Mouse (Mus musculus) kidney, adult 2 months (tissue): ENCODE results near the gene Sympk.

Experiments
- CTCF ChIP-seq: fragments of 200-500 bp; conservative IDR thresholded peaks from 2 replicates; pipeline ENCODE4 v1.5.1; 2011; ENCODE audit warnings: low read depth, mild to moderate bottlenecking, control low read depth, low read length, moderate library complexity, mixed read lengths; ENCODE audit not compliant: insufficient read depth, insufficient read length
- POLR2A ChIP-seq: fragments of 200-500 bp; IDR thresholded peaks from one replicate; pipeline ENCODE4 v1.6.1; 2011; ENCODE audit warnings: low read depth, low read length, control low read depth

GRCm38 (mm10) chr7:18978381-18978780 is 45.8 kb upstream of the Sympk start:
- TF ChIP-seq POLR2A: no peak
- no peak for TF ChIP-seq CTCF
